Mouse (Mus musculus) heart, embryonic 15.5 days (tissue): ENCODE results near the gene Atxn3. TPM values are rescaled to one million over a fixed set of nuclear protein-coding genes. Genes with fewer than 3 reads are reported as not detected.
"Not testable (repeated sequence)": the region's sequence is repeated elsewhere in the genome, so short reads cannot be mapped to it uniquely, and the experiment has no call there.

ENCODE experiments used
- ATAC-seq: fragments of 200-750 bp; cut with Nextera tagmentation; replicated peaks from 2 replicates; pipeline ENCODE4 v1.8.0; 2017; ENCODE audit warnings: low read depth, moderate TSS enrichment; ENCODE audit not compliant: insufficient number of reproducible peaks, insufficient read depth, low FRiP score
- H3K27ac ChIP-seq: fragments of 300-500 bp; sonication (generic); 2 replicates; pipeline ENCODE4 v1.5.1; 2015; ENCODE audit warnings: mild to moderate bottlenecking, inconsistent platforms
- H3K27me3 ChIP-seq: fragments of 300-500 bp; sonication (generic); 2 replicates; pipeline ENCODE4 v1.6.1; 2015; ENCODE audit warnings: inconsistent platforms
- H3K36me3 ChIP-seq: fragments of 300-500 bp; sonication (generic); 2 replicates; pipeline ENCODE4 v1.6.1; 2015; ENCODE audit warnings: mild to moderate bottlenecking, inconsistent platforms
- H3K4me1 ChIP-seq: fragments of 300-500 bp; sonication (generic); replicated peaks from 2 replicates; pipeline ENCODE4 v1.6.1; 2015; ENCODE audit warnings: inconsistent platforms
- H3K4me2 ChIP-seq: fragments of 300-500 bp; sonication (generic); 2 replicates; pipeline ENCODE4 v1.6.1; 2015; ENCODE audit warnings: inconsistent platforms, mild to moderate bottlenecking, moderate library complexity
- H3K4me3 ChIP-seq: fragments of 300-500 bp; sonication (generic); 2 replicates; pipeline ENCODE4 v1.5.1; 2015; ENCODE audit warnings: mild to moderate bottlenecking, inconsistent platforms
- H3K9ac ChIP-seq: fragments of 300-500 bp; sonication (generic); 2 replicates; pipeline ENCODE4 v1.6.1; 2015; ENCODE audit warnings: mild to moderate bottlenecking, inconsistent platforms
- H3K9me3 ChIP-seq: fragments of 300-500 bp; sonication (generic); replicated peaks from 2 replicates; pipeline ENCODE4 v1.6.1; 2016; ENCODE audit warnings: inconsistent platforms
- WGBS: fragments of 180-500 bp; shearing (Covaris S2); methylation state at CpG from one replicate; pipeline ENCODE4 v1.1.7; 2015; ENCODE audit warnings: mixed read lengths; 5-methylcytosine and 5-hydroxymethylcytosine counted together
- polyA plus RNA-seq: library from polyadenylated mRNA; unstranded; fragments of >200 nt; fragmentation: Nextera tagmentation; extraction: Ambion mirVana; gene quantifications from 2 replicates; pipeline ENCODE4 v1.2.1, GENCODE M21; 2015

The Atxn3 gene
- polyA plus RNA-seq, 1 experiment from 2014 or later, result 7.8 TPM

DNA sequence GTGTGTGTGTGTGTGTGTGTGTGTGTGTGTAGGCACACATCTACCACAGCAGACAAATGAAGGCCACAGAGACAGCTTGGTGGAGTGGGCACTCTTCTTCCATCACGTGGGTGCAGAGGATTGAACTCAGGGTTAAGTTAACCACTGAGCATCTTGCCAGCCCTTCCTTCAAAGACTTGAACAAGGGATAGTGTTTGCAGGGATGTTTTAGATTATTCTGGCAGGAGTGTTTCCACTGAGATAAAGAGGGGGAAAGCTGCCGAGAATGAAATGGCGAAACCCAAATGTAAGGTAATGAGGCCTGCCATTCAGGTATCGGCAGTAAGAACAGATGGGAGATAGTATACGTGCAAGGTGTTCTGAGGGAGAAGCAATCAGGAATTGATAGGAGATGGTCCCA, 20.1 kb upstream of the Atxn3 start:
- Histone ChIP-seq H3K27me3 (no peaks in the 10 kb centered on the region), H3K9me3 (no peaks in the 10 kb centered on the region), H3K27ac (no peak overlapping the region), H3K36me3 (peaks cover 11% of the 10 kb centered on the region), H3K9ac (no peak overlapping the region), H3K4me3 (no peak overlapping the region), H3K4me2 (no peak overlapping the region), H3K4me1 (peaks cover 28% of the 10 kb centered on the region)
- 70% methylated on average over 5 of the region's 5 CpGs for WGBS
- no peak for ATAC-seq

- Histone ChIP-seq H3K4me1 (peaks cover 28% of the 10 kb centered on the region), H3K27me3 (no peaks in the 10 kb centered on the region), H3K4me3 (no peak overlapping the region), H3K9ac (no peak overlapping the region), H3K36me3 (peaks cover 5% of the 10 kb centered on the region; the same call in 1 of the 2 replicates), H3K27ac (no peak overlapping the region), H3K4me2 (0 out of 2 replicates have a peak overlapping the region, but pooled peaks have one; percentile 68), H3K9me3 (no peaks in the 10 kb centered on the region)
- 94% methylated on average over 10 of the region's 10 CpGs for WGBS
- ATAC-seq, result no peak
Measured at GRCm38 (mm10) chr12:101977404-101977915, 19.4 kb upstream of the Atxn3 start.

DNA sequence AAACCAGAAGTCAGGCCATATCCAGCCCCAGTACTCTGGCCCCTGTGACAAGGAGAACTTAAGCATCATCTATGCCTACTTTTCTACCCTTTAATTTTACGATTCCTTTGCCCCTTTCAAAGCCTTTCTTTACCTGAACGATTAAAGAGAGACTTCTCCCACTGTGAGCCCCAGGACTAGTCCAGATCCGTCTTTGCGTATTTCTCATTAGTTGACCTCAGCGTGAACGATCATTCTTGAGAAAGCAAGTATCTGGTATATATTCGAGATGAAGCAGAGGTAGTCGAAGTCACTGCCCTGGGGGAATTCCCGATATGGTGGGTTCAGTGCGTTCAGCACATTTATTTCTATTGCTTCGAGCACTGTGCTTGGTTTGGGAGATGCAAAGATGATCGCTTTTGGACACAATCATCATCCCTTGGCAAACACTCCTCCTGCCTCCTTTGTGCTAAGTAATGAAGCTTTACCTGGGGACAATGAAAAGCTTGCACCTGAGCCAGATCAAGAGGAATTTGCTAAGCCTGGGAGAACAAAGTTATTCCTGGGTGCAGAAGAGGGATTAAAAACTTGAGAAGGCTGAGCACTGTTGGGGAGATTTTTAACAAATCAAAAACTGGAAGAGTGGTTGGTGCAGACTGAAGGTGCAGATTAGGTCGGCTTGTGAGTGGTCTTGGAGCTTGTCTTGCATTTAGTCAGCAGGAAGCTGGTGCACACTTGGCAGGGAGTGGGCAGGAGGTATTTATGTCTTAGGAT, 18.8 kb upstream of the Atxn3 start:
- Histone ChIP-seq H3K27ac (peak overlapping the region; percentile 95), H3K4me3 (peak overlapping the region; percentile 82)
- ATAC-seq, result no peak

GRCm38 (mm10) chr12:101975601-101976571, 17.8 kb upstream of the Atxn3 start, which contains the start of gene Cpsf2:
TSS of gene Cpsf2 (plus strand) at chr12:101975988.
- peak within 1 kb of the TSS; percentile 68 for H3K4me2 ChIP-seq
- H3K9ac ChIP-seq, result peak within 1 kb of the TSS; percentile 86
- H3K4me1 ChIP-seq, result peaks cover 28% of the 10 kb centered on the region
- H3K4me3 ChIP-seq, result peak within 1 kb of the TSS; percentile 82
- no peaks in the 10 kb centered on the region for H3K27me3 ChIP-seq
- WGBS, result under 1% methylated on average over 77 of the region's 77 CpGs
- 0 out of 2 replicates have a peak, but pooled peaks cover 4% of the 10 kb centered on the region for H3K36me3 ChIP-seq
- H3K27ac ChIP-seq, result peak within 1 kb of the TSS; percentile 95
- no peaks in the 10 kb centered on the region for H3K9me3 ChIP-seq
- ATAC-seq, result peak; percentile 94

More for the DNA sequence above, 18.8 kb upstream of the Atxn3 start:
- Histone ChIP-seq H3K4me2 (peak overlapping the region; percentile 68), H3K9me3 (no peaks in the 10 kb centered on the region), H3K9ac (peak overlapping the region; percentile 86), H3K4me1 (peaks cover 28% of the 10 kb centered on the region), H3K27me3 (no peaks in the 10 kb centered on the region), H3K36me3 (peaks cover 6% of the 10 kb centered on the region; the same call in 1 of the 2 replicates)
- WGBS, result 20% methylated on average over 13 of the region's 13 CpGs

DNA sequence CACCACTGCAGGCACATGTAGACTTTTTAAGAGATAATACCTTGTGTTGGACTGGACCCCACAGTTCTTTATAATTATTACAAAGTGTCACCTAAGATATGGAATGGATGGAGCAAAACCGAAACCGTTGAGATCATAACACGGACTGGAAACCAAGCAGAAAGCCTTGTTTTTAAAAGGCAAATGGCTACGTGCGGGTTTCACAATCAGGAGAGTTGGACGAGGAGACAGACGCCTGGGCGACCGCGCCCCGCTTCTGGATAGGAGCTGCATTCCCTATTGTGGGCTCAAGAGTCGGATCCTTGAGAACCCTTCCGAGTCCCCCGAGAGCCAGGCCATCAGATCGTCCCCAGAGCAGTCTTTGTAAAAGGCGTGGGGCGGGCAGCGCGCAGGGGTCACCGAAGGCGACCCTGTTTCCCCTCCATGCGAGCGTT, 17.1 kb upstream of the Atxn3 start:
- H3K27me3 ChIP-seq, result no peaks in the 10 kb centered on the region
- H3K4me3 ChIP-seq, result peak overlapping the region; percentile 82
- peak overlapping the region; percentile 86 for H3K9ac ChIP-seq
- peak overlapping the region; percentile 95 for H3K27ac ChIP-seq
- peaks cover 25% of the 10 kb centered on the region for H3K4me1 ChIP-seq
- peak overlapping the region; percentile 68 for H3K4me2 ChIP-seq
- 0 out of 2 replicates have a peak, but pooled peaks cover 5% of the 10 kb centered on the region for H3K36me3 ChIP-seq
- peak; percentile 56 for ATAC-seq
- WGBS, result under 1% methylated on average over 23 of the region's 23 CpGs
- no peaks in the 10 kb centered on the region for H3K9me3 ChIP-seq

DNA sequence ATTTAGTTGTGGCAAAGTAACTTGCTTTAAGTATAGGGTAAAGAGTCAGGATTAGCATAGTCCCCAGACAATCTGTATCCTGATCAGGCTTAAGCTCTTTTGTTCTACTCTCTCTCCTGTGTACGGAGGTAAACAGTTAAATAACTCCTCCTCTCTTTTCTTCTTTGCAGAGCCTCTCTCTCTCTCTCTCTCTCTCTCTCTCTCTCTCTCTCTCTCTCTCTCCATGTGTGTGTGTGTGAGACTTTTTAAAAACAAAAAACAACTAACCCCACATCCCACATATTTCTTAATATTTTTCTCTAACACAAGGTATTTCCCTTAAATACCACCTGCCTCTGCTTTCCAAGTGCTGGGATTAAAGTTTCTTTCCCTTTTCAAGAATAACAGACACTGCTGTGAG, 16.5 kb upstream of the Atxn3 start:
- 18% methylated on average over 1 of the region's 1 CpGs for WGBS
- Histone ChIP-seq H3K9me3 (no peaks in the 10 kb centered on the region), H3K27ac (peak overlapping the region; percentile 95; the same call in 1 of the 2 replicates)

DNA sequence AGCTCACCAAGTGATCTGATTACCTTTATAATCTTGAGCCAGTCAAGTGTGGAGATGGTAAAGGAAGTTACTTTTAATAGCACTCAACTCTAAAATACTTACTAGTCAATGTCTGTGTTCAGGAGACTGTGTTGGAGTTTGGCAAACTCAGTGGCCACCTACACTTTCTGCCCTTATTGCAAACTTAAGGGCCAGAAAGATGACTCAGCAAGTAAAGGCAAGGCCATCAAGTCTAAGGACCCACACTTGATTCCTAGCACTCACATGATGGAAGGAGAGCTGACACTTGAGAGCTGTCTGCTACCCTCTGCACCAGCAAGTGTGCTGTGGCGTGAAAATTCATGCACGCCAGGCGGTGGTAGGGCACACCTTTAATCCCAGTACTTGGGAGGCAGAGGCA, 14.2 kb upstream of the Atxn3 start:
- no peak for ATAC-seq
- WGBS, result 97% methylated on average over 3 of the region's 3 CpGs
- H3K27me3 ChIP-seq, result no peaks in the 10 kb centered on the region

More for the DNA sequence above, 16.5 kb upstream of the Atxn3 start:
- Histone ChIP-seq H3K36me3 (peaks cover 11% of the 10 kb centered on the region; the same call in 1 of the 2 replicates), H3K4me2 (peak overlapping the region; percentile 68), H3K4me1 (peaks cover 20% of the 10 kb centered on the region), H3K27me3 (no peaks in the 10 kb centered on the region), H3K9ac (peak overlapping the region; percentile 86), H3K4me3 (peak overlapping the region; percentile 82)
- ATAC-seq, result no peak

DNA sequence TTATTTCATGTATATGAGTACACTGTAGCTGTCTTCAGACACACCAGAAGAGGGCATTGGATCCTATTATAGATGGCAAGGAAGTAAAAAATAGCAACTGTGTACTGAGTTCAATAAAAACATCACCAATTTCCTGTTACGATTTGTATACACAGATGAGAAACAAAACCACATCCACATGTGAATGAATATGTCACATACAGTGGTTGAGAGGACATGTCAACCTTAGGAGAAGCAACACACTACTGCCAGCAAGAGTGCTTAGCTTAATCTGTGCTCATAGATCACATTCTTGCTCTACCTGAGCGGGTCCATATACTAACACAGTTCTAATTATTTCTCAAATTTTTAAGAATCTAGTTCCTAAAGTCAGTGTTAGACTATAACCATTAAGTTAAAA, 13.3 kb upstream of the Atxn3 start:
- no peak overlapping the region for H3K9ac ChIP-seq
- no peak overlapping the region for H3K4me3 ChIP-seq
- no peaks in the 10 kb centered on the region for H3K27me3 ChIP-seq
- H3K4me2 ChIP-seq, result no peak overlapping the region
- H3K36me3 ChIP-seq, result peaks cover 34% of the 10 kb centered on the region
- WGBS, result 90% methylated on average over 2 of the region's 2 CpGs
- peaks cover 8% of the 10 kb centered on the region for H3K4me1 ChIP-seq
- H3K27ac ChIP-seq, result no peak overlapping the region
- ATAC-seq, result no peak
- no peaks in the 10 kb centered on the region for H3K9me3 ChIP-seq

More for the DNA sequence above, 14.2 kb upstream of the Atxn3 start:
- Histone ChIP-seq H3K9me3 (no peaks in the 10 kb centered on the region), H3K4me2 (no peak overlapping the region), H3K36me3 (peaks cover 28% of the 10 kb centered on the region), H3K27ac (no peak overlapping the region), H3K9ac (no peak overlapping the region), H3K4me3 (no peak overlapping the region), H3K4me1 (peaks cover 15% of the 10 kb centered on the region)

DNA sequence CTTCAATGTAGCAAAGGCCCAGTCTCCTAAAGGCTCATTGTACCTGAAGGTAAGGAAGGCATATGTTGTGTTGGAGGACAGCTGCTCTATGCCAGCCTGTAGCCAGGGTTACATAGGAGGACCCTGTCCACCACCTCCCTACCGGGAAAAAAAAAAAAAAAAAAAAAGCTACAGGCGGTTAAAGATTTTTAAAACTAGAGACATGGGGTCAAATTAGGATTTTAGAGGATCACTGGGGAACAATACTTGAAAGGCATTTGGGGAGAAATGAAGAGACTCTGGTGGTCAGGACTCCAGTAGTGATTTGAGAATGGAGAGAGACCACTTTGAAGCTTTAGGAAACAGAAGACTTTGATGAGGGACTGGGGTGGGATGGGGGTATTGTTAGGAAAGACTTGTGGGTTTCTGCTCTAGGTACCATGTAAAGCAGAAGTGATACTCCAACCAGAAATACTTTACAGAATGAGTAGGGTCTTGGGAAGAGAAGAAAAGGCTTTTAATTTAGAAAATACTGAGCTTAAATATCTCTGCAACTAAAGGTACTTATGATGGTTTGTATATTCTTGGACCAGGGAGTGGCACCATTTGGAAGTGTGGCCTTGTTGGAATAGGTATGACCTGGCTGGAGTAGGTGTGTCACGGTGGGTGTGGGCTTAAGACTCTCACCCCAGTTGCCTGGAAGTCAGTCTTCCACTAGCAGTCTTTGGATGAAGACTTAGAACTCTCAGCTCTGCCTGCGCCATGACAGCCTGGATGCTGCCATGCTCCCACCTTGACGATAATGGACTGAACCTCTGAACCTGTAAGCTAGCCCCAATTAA, 1.1 kb upstream of the Atxn3 start:
- H3K4me1 ChIP-seq, H3K9me3 ChIP-seq, H3K27ac ChIP-seq, H3K27me3 ChIP-seq, H3K36me3 ChIP-seq, ATAC-seq, H3K9ac ChIP-seq: not testable (repeated sequence)
- Histone ChIP-seq H3K4me2 (peak overlapping the region; percentile 59; the same call in 1 of the 2 replicates), H3K4me3 (peak overlapping the region; percentile 83)
- WGBS, result 88% methylated on average over 5 of the region's 5 CpGs

DNA sequence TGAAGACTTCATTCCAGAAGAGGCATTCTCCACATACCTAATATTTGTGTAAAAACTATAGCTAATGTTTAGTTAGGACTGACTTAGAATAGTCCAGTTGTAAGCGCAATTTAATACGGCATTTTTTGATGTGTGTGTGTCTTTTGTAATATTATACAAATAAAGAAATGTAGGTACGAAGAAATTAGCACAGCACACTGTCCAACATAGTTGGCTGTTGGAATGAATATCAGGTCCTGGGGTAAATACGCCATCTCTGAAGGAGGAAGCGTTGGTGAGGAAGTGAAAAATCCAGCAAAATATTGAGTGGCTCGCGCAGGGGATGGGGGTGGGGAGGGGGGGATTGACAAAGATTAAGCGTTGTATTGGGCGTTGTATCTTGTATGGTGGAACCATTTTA, 510 bp upstream of the Atxn3 start:
- Histone ChIP-seq H3K27ac (no peak overlapping the region), H3K9ac (no peak overlapping the region)
- no peak for ATAC-seq

More for the DNA sequence above, 510 bp upstream of the Atxn3 start:
- Histone ChIP-seq H3K9me3 (no peaks in the 10 kb centered on the region), H3K4me1 (peaks cover 8% of the 10 kb centered on the region), H3K27me3 (no peaks in the 10 kb centered on the region), H3K36me3 (no peaks in the 10 kb centered on the region), H3K4me2 (peak overlapping the region; percentile 59), H3K4me3 (peak overlapping the region; percentile 83)
- WGBS, result 48% methylated on average over 9 of the region's 9 CpGs
